Mouse (Mus musculus): ENCODE results near the gene Clock.

GRCm38 (mm10) chr5:76184286-76185080 lies 120.1 kb downstream of the Clock start:
- TF ChIP-seq CTCF (IDR thresholded peaks at IDR 0.05; ENCODE audit: low read depth) (no peak), EP300 (IDR thresholded peaks at IDR 0.05; ENCODE audit: low read depth) (no peak)
